Mouse (Mus musculus): Measurements from ENCODE around the gene Tnfaip8l1. TPM values are rescaled to one million over a fixed set of nuclear protein-coding genes. Genes with fewer than 3 reads are reported as not detected.

Gene Tnfaip8l1
- total and polyA plus RNA-seq, 3 experiments = 4.0 to 5.5 TPM; not detected in 1

- H3K36me3 ChIP-seq (ENCODE audit: control insufficient read depth in 1 of 2, insufficient read depth in 2 of 2, low read length in 2 of 2) = no peaks in the 10 kb centered on the region
Measured at GRCm38 (mm10) chr17:56173401-56174046, 11.2 kb downstream of the Tnfaip8l1 start.

GRCm38 (mm10) chr17:56175416-56175815 lies 13.1 kb downstream of the Tnfaip8l1 start:
- TF ChIP-seq BHLHE40 (IDR thresholded peaks at IDR 0.05; ENCODE audit: borderline replicate concordance, low read depth, low read length) (no peak), MYC (IDR thresholded peaks at IDR 0.05; ENCODE audit: low read depth, low read length) (no peak), ZMIZ1 (IDR thresholded peaks at IDR 0.05; ENCODE audit: low read depth, low read length) (no peak), MXI1 (IDR thresholded peaks at IDR 0.05; ENCODE audit: low read depth, low read length) (no peak), HCFC1 (IDR thresholded peaks at IDR 0.05; ENCODE audit: low read depth, low read length) (no peak), CTCF (IDR thresholded peaks at IDR 0.05 in 2 of 3, conservative IDR thresholded peaks at IDR 0.05 in 1 of 3; ENCODE audit: control insufficient read depth in 1 of 3, insufficient read depth in 1 of 3, low read depth in 2 of 3, low read length in 3 of 3, poor library complexity in 1 of 3, severe bottlenecking in 1 of 3) (no peak), TBP (IDR thresholded peaks at IDR 0.05; ENCODE audit: low read depth, low read length) (no peak), RAD21 (IDR thresholded peaks at IDR 0.05; ENCODE audit: low read depth, low read length) (no peak), ELF1 (IDR thresholded peaks at IDR 0.05; ENCODE audit: low read depth, low read length) (no peak), ZC3H11A (IDR thresholded peaks at IDR 0.05; ENCODE audit: low read depth, low read length) (no peak), SMC3 (IDR thresholded peaks at IDR 0.05; ENCODE audit: low read depth, low read length) (no peak), POLR2A (IDR thresholded peaks at IDR 0.05; ENCODE audit: control insufficient read depth in 1 of 2, insufficient read depth in 1 of 2, low read depth in 1 of 2, low read length in 2 of 2, poor library complexity in 1 of 2) (no peak), POLR2AphosphoS5 (IDR thresholded peaks at IDR 0.05; ENCODE audit: borderline replicate concordance, low read depth, low read length) (no peak), ZNF384 (IDR thresholded peaks at IDR 0.05; ENCODE audit: low read depth, low read length) (no peak), JUND (IDR thresholded peaks at IDR 0.05; ENCODE audit: low read depth, low read length) (no peak), USF2 (IDR thresholded peaks at IDR 0.05; ENCODE audit: borderline replicate concordance in 1 of 2, insufficient read depth in 1 of 2, low read depth in 1 of 2, low read length in 2 of 2) (no peak), USF1 (IDR thresholded peaks at IDR 0.05; ENCODE audit: low read depth, low read length) (no peak), MAZ (IDR thresholded peaks at IDR 0.05; ENCODE audit: low read depth, low read length) (no peak)
- Histone ChIP-seq H3K27me3 (ENCODE audit: control insufficient read depth in 1 of 2, insufficient read depth in 2 of 2, low read length in 2 of 2) (no peaks in the 10 kb centered on the region), H3K4me3 (ENCODE audit: control insufficient read depth in 1 of 2, insufficient read depth in 1 of 2, low read depth in 2 of 2, low read length in 2 of 2) (no peak overlapping the region), H3K9ac (ENCODE audit: control insufficient read depth, low read depth, low read length, poor library complexity, severe bottlenecking) (no peak overlapping the region), H3K27ac (ENCODE audit: control insufficient read depth, low read depth, low read length) (no peak overlapping the region), H3K9me3 (replicated peaks; ENCODE audit: insufficient read depth, low read length) (no peaks in the 10 kb centered on the region), H3K36me3 (ENCODE audit: control insufficient read depth in 1 of 2, insufficient read depth in 2 of 2, low read length in 2 of 2) (no peaks in the 10 kb centered on the region; a peak in 1 of 4 replicates), H3K79me2 (ENCODE audit: control insufficient read depth, insufficient read depth, low read length, poor library complexity) (no peaks in the 10 kb centered on the region; the same call in 1 of the 2 replicates), H3K4me1 (ENCODE audit: control insufficient read depth in 1 of 2, insufficient read depth in 2 of 2, low read length in 2 of 2) (no peaks in the 10 kb centered on the region)
- no peak for DNase-seq (ENCODE audit: low read depth, low spot score)

More at GRCm38 (mm10) chr17:56173401-56174046, 11.2 kb downstream of the Tnfaip8l1 start:
- Histone ChIP-seq H3K4me3 (ENCODE audit: control insufficient read depth in 1 of 2, insufficient read depth in 1 of 2, low read depth in 2 of 2, low read length in 2 of 2) (no peak overlapping the region), H3K9me3 (replicated peaks; ENCODE audit: insufficient read depth, low read length) (no peaks in the 10 kb centered on the region), H3K4me1 (ENCODE audit: control insufficient read depth in 1 of 2, insufficient read depth in 2 of 2, low read length in 2 of 2) (no peaks in the 10 kb centered on the region), H3K9ac (ENCODE audit: control insufficient read depth, low read depth, low read length, poor library complexity, severe bottlenecking) (no peak overlapping the region), H3K79me2 (ENCODE audit: control insufficient read depth, insufficient read depth, low read length, poor library complexity) (no peaks in the 10 kb centered on the region), H3K27me3 (ENCODE audit: control insufficient read depth in 1 of 2, insufficient read depth in 2 of 2, low read length in 2 of 2) (no peaks in the 10 kb centered on the region), H3K27ac (ENCODE audit: control insufficient read depth, low read depth, low read length) (no peak overlapping the region)
- peak; percentile 23 for DNase-seq (ENCODE audit: low read depth, low spot score)
- TF ChIP-seq ELF1 (IDR thresholded peaks at IDR 0.05; ENCODE audit: low read depth, low read length) (no peak), ZC3H11A (IDR thresholded peaks at IDR 0.05; ENCODE audit: low read depth, low read length) (no peak), TBP (IDR thresholded peaks at IDR 0.05; ENCODE audit: low read depth, low read length) (no peak), JUND (IDR thresholded peaks at IDR 0.05; ENCODE audit: low read depth, low read length) (no peak), MYC (IDR thresholded peaks at IDR 0.05; ENCODE audit: low read depth, low read length) (no peak), UBTF (IDR thresholded peaks at IDR 0.05; ENCODE audit: borderline replicate concordance, insufficient read depth, low read depth, low read length) (no peak), E2F4 (IDR thresholded peaks at IDR 0.05; ENCODE audit: borderline replicate concordance, low read depth, low read length) (no peak), KAT2A (conservative IDR thresholded peaks at IDR 0.05; ENCODE audit: low read depth, low read length) (no peak), RCOR1 (IDR thresholded peaks at IDR 0.05; ENCODE audit: low read depth, low read length) (no peak), NRF1 (IDR thresholded peaks at IDR 0.05; ENCODE audit: insufficient read depth, low read depth, low read length, poor library complexity, severe bottlenecking) (no peak), MAFK (IDR thresholded peaks at IDR 0.05; ENCODE audit: borderline replicate concordance, low read depth, low read length) (no peak), USF1 (IDR thresholded peaks at IDR 0.05; ENCODE audit: low read depth, low read length) (no peak), EP300 (IDR thresholded peaks at IDR 0.05; ENCODE audit: low read depth in 1 of 2, low read length in 2 of 2) (no peak), GATA1 (IDR thresholded peaks at IDR 0.05; ENCODE audit: low read depth, low read length) (no peak), TCF12 (IDR thresholded peaks at IDR 0.05; ENCODE audit: low read depth, low read length) (no peak), GABPA (IDR thresholded peaks at IDR 0.05; ENCODE audit: low read depth, low read length) (no peak), CHD2 (IDR thresholded peaks at IDR 0.05; ENCODE audit: low read length) (no peak), NELFE (IDR thresholded peaks at IDR 0.05; ENCODE audit: low read depth, low read length) (no peak), MXI1 (IDR thresholded peaks at IDR 0.05; ENCODE audit: low read depth, low read length) (no peak), MAX (IDR thresholded peaks at IDR 0.05; ENCODE audit: low read length) (no peak)
